Mouse (Mus musculus) forebrain, embryonic 16.5 days (tissue): ENCODE data around the gene Copa. TPM values are rescaled to one million over a fixed set of nuclear protein-coding genes. Genes with fewer than 3 reads are reported as not detected.

Experiments used
- ATAC-seq: fragments of 200-750 bp; cut with Nextera tagmentation; 2 replicates; pipeline ENCODE4 v1.8.0; 2017; ENCODE audit warnings: mild to moderate bottlenecking, moderate library complexity
- H3K27ac ChIP-seq: fragments of 300-500 bp; sonication (generic); 2 replicates; pipeline ENCODE4 v1.5.1; 2014; ENCODE audit warnings: low read length, control low read depth
- H3K27me3 ChIP-seq: fragments of 300-500 bp; sonication (generic); replicated peaks from 2 replicates; pipeline ENCODE4 v1.6.1; 2014; ENCODE audit warnings: low read length; ENCODE audit not compliant: control insufficient read depth, insufficient read depth
- H3K36me3 ChIP-seq: fragments of 300-500 bp; sonication (generic); 2 replicates; pipeline ENCODE4 v1.6.1; 2014; ENCODE audit not compliant: control insufficient read depth, insufficient read depth
- H3K4me1 ChIP-seq: fragments of 300-500 bp; sonication (generic); replicated peaks from 2 replicates; pipeline ENCODE4 v1.6.1; 2014; ENCODE audit warnings: low read length; ENCODE audit not compliant: control insufficient read depth, insufficient read depth
- H3K4me2 ChIP-seq: fragments of 300-500 bp; sonication (generic); 2 replicates; pipeline ENCODE4 v1.6.1; 2014; ENCODE audit warnings: mild to moderate bottlenecking, low read length, control low read depth
- H3K4me3 ChIP-seq: fragments of 300-500 bp; sonication (generic); replicated peaks from 2 replicates; pipeline ENCODE4 v1.5.1; 2014; ENCODE audit warnings: mild to moderate bottlenecking, low read length, control low read depth
- H3K9ac ChIP-seq: fragments of 300-500 bp; sonication (generic); replicated peaks from 2 replicates; pipeline ENCODE4 v1.6.1; 2014; ENCODE audit warnings: low read depth, low read length, control low read depth
- H3K9me3 ChIP-seq: fragments of 300-500 bp; sonication (generic); 2 replicates; pipeline ENCODE4 v1.6.1; 2016; ENCODE audit warnings: low read length; ENCODE audit not compliant: control insufficient read depth
- WGBS: fragments of 180-500 bp; shearing (Covaris S2); extraction: QIAGEN DNeasy Blood & Tissue Kit; methylation state at CpG from one replicate; pipeline ENCODE4 v1.1.7; 2014; 5-methylcytosine and 5-hydroxymethylcytosine counted together
- polyA plus RNA-seq: library from polyadenylated mRNA; unstranded; fragments of >200 nt; fragmentation: Nextera tagmentation; extraction: Ambion mirVana; gene quantifications from 2 replicates; pipeline ENCODE4 v1.2.1, GENCODE M21; 2015

Gene Copa
- polyA plus RNA-seq: 235 and 242 TPM in 2 replicates

- peaks cover 3% of the 10 kb centered on the region for H3K36me3 ChIP-seq
- peak; percentile 99 for ATAC-seq
- under 1% methylated on average over 40 of the region's 40 CpGs for WGBS
- peak within 1 kb of the TSS; percentile 79 for H3K27ac ChIP-seq
- peak within 1 kb of the TSS; percentile 67 for H3K4me2 ChIP-seq
- peak within 1 kb of the TSS; percentile 80 for H3K4me3 ChIP-seq
- H3K9me3 ChIP-seq: no peaks in the 10 kb centered on the region
- H3K9ac ChIP-seq: peak within 1 kb of the TSS; percentile 83
- no peaks in the 10 kb centered on the region for H3K27me3 ChIP-seq
- H3K4me1 ChIP-seq: peaks cover 17% of the 10 kb centered on the region
Measured at GRCm38 (mm10) chr1:172082101-172082898, at the start of gene Copa, which contains the start of gene Ncstn. TSS of gene Copa (plus strand) at chr1:172082529. TSS of gene Ncstn (minus strand) at chr1:172082795.

DNA sequence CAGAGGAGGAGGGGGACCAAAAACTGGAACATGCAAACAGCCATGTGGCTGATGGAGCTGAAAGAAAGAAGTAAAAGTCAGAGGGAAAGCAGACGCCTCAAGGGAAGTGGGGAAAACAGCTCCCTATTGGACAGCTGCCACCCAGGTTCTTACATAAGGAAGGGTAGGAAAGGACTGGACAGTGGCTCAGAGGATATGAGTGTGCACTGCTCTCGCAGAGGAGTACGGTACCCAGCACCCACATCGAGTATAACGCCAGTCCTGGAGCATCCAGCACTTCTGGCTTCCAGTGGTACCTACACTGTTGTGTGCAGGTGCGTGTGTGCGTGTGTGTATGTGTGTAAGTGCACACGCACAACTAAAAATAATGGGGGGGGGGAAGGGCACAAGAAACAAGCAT, 35.9 kb upstream of the Copa start:
- H3K4me1 ChIP-seq: peaks cover 20% of the 10 kb centered on the region
- no peak for ATAC-seq

GRCm38 (mm10) chr1:172046938-172047337, 35.4 kb upstream of the Copa start:
- H3K27ac ChIP-seq: no peak overlapping the region
- peaks cover 20% of the 10 kb centered on the region for H3K4me1 ChIP-seq
- H3K4me3 ChIP-seq: no peak overlapping the region
- no peak overlapping the region for H3K4me2 ChIP-seq
- 13% methylated on average over 5 of the region's 5 CpGs for WGBS
- no peaks in the 10 kb centered on the region for H3K27me3 ChIP-seq
- H3K9ac ChIP-seq: 0 out of 2 replicates have a peak overlapping the region, but pooled peaks have one; percentile 30
- H3K9me3 ChIP-seq: no peaks in the 10 kb centered on the region
- ATAC-seq: peak; percentile 59
- no peaks in the 10 kb centered on the region for H3K36me3 ChIP-seq

More for the DNA sequence above, 35.9 kb upstream of the Copa start:
- no peak overlapping the region for H3K9ac ChIP-seq
- no peaks in the 10 kb centered on the region for H3K27me3 ChIP-seq
- H3K27ac ChIP-seq: no peak overlapping the region
- no peak overlapping the region for H3K4me3 ChIP-seq
- H3K36me3 ChIP-seq: no peaks in the 10 kb centered on the region
- 72% methylated on average over 8 of the region's 8 CpGs for WGBS
- H3K4me2 ChIP-seq: no peak overlapping the region
- no peaks in the 10 kb centered on the region for H3K9me3 ChIP-seq

DNA sequence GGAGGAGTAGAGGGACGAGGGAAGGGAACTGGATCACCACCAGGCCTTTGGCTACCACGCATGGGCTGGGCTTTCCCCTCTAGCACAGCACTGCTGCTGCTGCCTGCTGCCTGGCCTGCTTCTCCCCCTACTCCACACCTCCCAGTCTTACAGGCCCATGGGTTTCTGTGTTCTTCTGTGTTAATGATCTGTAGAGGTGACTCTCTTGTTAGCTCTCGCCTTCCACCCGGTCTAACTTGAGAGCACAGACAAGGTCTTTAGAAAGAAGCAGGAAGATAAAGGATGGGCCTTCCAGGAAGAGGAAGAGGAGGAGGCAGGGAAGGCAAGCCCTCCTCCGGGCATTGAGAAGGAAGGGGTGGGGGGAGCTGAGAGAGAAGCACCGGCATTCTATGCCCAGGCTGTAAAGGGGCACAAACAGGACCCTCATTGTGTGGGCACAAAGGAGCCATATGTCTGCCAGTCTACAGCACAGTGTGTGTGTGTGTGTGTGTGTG, 34.0 kb upstream of the Copa start:
- Histone ChIP-seq H3K9ac (peak overlapping the region; percentile 49), H3K36me3 (no peaks in the 10 kb centered on the region), H3K4me1 (peaks cover 24% of the 10 kb centered on the region), H3K27me3 (no peaks in the 10 kb centered on the region), H3K4me2 (peak overlapping the region; percentile 35), H3K4me3 (peak overlapping the region; percentile 13; the same call in 1 of the 2 replicates), H3K27ac (peak overlapping the region; percentile 91), H3K9me3 (no peaks in the 10 kb centered on the region)
- ATAC-seq: peak; percentile 85
- 5% methylated on average over 6 of the region's 6 CpGs for WGBS

DNA sequence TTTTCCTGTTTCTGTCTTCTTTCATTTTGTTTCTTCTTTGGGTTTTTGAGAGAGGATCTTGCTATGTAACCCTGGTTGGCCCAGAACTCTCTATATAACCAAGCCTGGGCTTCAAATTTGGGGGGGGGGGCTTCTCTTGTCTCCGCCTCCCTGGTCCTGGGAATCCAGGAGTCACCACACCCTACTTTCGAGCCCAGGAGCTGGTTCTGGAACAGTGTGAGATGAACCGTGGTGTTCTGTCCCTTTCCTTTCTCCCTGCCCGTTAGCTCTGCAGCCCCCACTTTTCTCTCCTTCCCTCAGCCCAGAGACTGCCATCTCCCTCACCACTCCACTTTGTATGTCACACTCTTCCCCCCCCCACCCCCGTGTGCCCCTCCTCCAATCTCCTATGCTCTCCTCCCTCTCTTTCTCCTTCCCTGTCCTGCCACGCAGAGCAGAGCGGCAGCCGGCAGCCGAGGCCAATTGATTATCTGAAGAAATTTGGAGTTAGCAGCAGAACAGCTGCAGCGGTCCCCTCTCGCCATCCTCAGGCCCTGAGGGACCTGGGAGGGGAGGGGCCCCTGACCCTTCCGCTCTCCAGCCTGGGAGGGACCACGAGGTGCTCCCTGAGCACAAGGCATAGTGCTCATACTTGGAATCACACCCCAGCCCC, 33.1 kb upstream of the Copa start:
- Histone ChIP-seq H3K9me3 (no peaks in the 10 kb centered on the region), H3K36me3 (no peaks in the 10 kb centered on the region), H3K9ac (peak overlapping the region; percentile 50), H3K27ac (peak overlapping the region; percentile 91), H3K27me3 (no peaks in the 10 kb centered on the region), H3K4me1 (peaks cover 34% of the 10 kb centered on the region), H3K4me3 (no peak overlapping the region), H3K4me2 (peak overlapping the region; percentile 35)
- ATAC-seq: peak; percentile 13
- WGBS: 17% methylated on average over 13 of the region's 13 CpGs

GRCm38 (mm10) chr1:172052766-172053279, 29.5 kb upstream of the Copa start:
- WGBS: 13% methylated on average over 10 of the region's 10 CpGs
- H3K4me1 ChIP-seq: peaks cover 37% of the 10 kb centered on the region
- ATAC-seq: no peak
- no peak overlapping the region for H3K27ac ChIP-seq
- H3K4me2 ChIP-seq: peak overlapping the region; percentile 17; the same call in 1 of the 2 replicates
- H3K27me3 ChIP-seq: no peaks in the 10 kb centered on the region
- no peak overlapping the region; the same call in 1 of the 2 replicates for H3K9ac ChIP-seq
- H3K36me3 ChIP-seq: no peaks in the 10 kb centered on the region
- H3K9me3 ChIP-seq: no peaks in the 10 kb centered on the region
- no peak overlapping the region for H3K4me3 ChIP-seq

DNA sequence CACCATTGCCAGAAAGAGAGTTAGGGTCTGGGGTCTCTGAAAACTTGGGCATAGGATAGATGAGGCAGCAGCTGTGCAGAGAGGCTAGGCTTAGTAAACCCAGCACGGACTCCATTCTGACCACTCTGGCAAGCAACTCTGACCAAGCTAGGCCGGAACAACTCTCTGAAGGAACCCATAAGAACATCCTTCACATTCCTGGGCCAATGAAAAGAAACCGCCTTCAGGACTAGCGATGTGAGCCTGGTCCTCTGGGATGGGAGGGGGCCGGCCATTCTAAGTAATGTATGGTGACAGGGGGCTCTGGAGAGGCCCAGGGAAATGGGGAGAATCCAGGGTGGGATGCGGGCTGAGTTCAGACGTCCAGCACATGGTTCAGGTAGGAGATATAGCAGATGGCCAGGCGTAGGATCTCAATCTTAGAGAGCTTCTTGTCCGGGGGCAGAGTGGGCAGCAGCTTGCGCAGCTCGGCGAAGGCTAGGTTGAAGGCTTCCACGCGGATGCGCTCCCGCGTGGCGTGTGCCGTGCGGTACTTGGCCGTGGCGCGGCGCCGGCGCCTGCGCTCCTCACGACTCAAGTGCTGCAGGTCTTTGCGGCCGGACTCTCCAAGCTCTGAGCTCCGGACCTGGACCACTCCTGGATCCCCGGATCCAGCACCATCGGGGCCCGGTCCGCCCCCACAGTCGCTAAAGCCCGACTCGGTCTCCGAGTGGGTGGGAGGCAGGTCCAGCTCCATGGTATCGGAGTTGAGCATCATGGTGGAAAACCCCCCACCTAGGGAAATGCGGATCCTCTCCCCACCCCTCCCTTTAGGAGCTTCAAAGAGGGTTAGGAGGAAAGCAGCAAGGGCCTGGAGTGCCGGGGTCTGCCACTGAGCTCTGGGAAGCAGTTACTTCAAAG, 28.5 kb upstream of the Copa start:
- no peaks in the 10 kb centered on the region for H3K36me3 ChIP-seq
- H3K9ac ChIP-seq: peak overlapping the region; percentile 58
- no peaks in the 10 kb centered on the region for H3K9me3 ChIP-seq
- WGBS: 5% methylated on average over 42 of the region's 42 CpGs
- H3K27me3 ChIP-seq: no peaks in the 10 kb centered on the region
- peaks cover 37% of the 10 kb centered on the region for H3K4me1 ChIP-seq
- H3K27ac ChIP-seq: no peak overlapping the region
- peak overlapping the region; percentile 43 for H3K4me3 ChIP-seq
- H3K4me2 ChIP-seq: peak overlapping the region; percentile 66
- ATAC-seq: 0 out of 2 replicates have a peak, but pooled peaks have one; percentile 1

- Histone ChIP-seq H3K9me3 (no peaks in the 10 kb centered on the region), H3K4me1 (peaks cover 36% of the 10 kb centered on the region), H3K27me3 (no peaks in the 10 kb centered on the region), H3K4me2 (peak overlapping the region; percentile 35), H3K9ac (no peak overlapping the region; the same call in 1 of the 2 replicates), H3K27ac (no peak overlapping the region), H3K36me3 (no peaks in the 10 kb centered on the region), H3K4me3 (peak overlapping the region; percentile 23; the same call in 1 of the 2 replicates)
- 55% methylated on average over 4 of the region's 4 CpGs for WGBS
- ATAC-seq: no peak
Measured at GRCm38 (mm10) chr1:172056251-172056650, 26.1 kb upstream of the Copa start.
